Comparison of ENCODE assay signal across 17 mouse cellular contexts in the genomic region with DNA sequence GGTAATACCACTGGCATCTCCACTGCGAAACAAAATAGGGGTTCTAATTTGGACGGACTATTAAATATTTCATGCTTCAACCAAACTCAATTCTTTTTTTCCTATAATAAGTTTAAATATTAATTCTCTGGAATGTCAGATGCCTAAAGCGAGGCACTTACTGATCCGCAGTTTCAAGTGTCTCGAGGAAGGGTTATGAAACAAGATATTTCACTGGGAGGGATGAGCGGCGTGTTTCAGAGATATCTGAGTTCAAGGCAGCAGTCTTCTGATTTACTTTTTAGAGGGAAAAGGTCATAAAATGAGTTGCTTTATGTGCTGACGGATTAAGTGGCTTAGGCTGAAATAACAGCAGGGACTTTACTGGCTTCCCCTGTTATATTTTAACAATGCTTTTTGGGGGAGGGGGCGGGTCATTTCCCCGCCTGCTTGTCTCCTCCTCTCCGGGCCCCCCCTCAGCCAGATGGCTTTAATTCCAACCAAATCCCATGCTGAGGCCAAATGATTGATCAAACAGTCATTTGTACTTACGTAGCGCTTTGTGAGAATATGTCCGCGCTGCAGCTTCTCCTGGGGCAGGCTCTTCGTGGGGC. TPM values are rescaled to one million over a fixed set of nuclear protein-coding genes. Genes with fewer than 3 reads are reported as not detected.
DNase-seq lines count a peak whose midpoint lies in the region; ATAC-seq and TF ChIP-seq lines count a peak whose summit lies in the region.
"Had no signal": no experiment of that assay in that cellular context is flagged by ENCODE, and none has a peak within 500 bp of the region (broad histone marks: within the 10 kb centered on the region; RNA-seq: fewer than 3 reads in every experiment).

No protein-coding gene starts in this region.

- DNase-seq in gastrocnemius, adult 2 months: no peak
- DNase-seq in gastrocnemius, postnatal 14 days: no peak
- no peak for DNase-seq in stomach, postnatal 0 days (ENCODE audit: low spot score)
- DNase-seq in left cerebral cortex, adult 9 months (ENCODE audit: low spot score in 2 of 2): no peak
- no peak for DNase-seq in layer of hippocampus, postnatal 10 days (ENCODE audit: low spot score in 2 of 2)
- DNase-seq in gastrocnemius, postnatal 4 days (ENCODE audit: low spot score in 2 of 2): no peak
- DNase-seq: adrenal gland, postnatal 25 days; cerebellum, postnatal 25 days; heart, postnatal 4 days; lung, postnatal 4 days; spleen, adult 18-20 months; thymus, adult 2 months had no signal

- TF ChIP-seq EP300 in stomach, postnatal 0 days (optimal IDR thresholded peaks at IDR 0.05): no peak

- intact Hi-C loops in gastrocnemius, adult 2 months (cut with DNase I): no loop called here
- intact Hi-C loops in gastrocnemius, postnatal 14 days (cut with DNase I; ENCODE audit: low total_unique reads): no loop called here

- no peak overlapping the region for H3K9ac ChIP-seq in stomach, embryonic 14.5 days (replicated peaks; ENCODE audit: low read depth, low read length)
- no peak overlapping the region for H3K9ac ChIP-seq in stomach, postnatal 0 days (ENCODE audit: low read length)
- no peak overlapping the region for H3K9ac ChIP-seq in limb, embryonic 13.5 days
- H3K9ac ChIP-seq: liver, embryonic 14.5 days had no signal

- TF ChIP-seq CTCF in gastrocnemius, adult 2 months (IDR thresholded peaks at IDR 0.05): no peak
- TF ChIP-seq CTCF in stomach, postnatal 0 days (IDR thresholded peaks at IDR 0.05; ENCODE audit: low read depth): no peak

- 32% methylated on average over 16 of the region's 16 CpGs for WGBS in stomach, embryonic 14.5 days
- 38% methylated on average over 16 of the region's 16 CpGs for WGBS in stomach, postnatal 0 days
- WGBS in limb, embryonic 13.5 days: 14% methylated on average over 16 of the region's 16 CpGs

- H3K9me3 ChIP-seq in stomach, embryonic 14.5 days (ENCODE audit: control insufficient read depth, low read depth, low read length): no peaks in the 10 kb centered on the region
- no peaks in the 10 kb centered on the region for H3K9me3 ChIP-seq in stomach, postnatal 0 days (ENCODE audit: control insufficient read depth, low read length)
- peaks cover 4% of the 10 kb centered on the region; the same call in 1 of the 2 replicates for H3K9me3 ChIP-seq in limb, embryonic 13.5 days
- H3K9me3 ChIP-seq: G1E had no signal

- H3K4me3 ChIP-seq in gastrocnemius, adult 2 months: peak overlapping the region; percentile 55
- no peak overlapping the region for H3K4me3 ChIP-seq in stomach, embryonic 14.5 days (ENCODE audit: low read depth, low read length)
- no peak overlapping the region for H3K4me3 ChIP-seq in stomach, postnatal 0 days (ENCODE audit: low read depth, low read length)
- H3K4me3 ChIP-seq in limb, embryonic 13.5 days: peak overlapping the region; percentile 16

- H3K27me3 ChIP-seq in stomach, embryonic 14.5 days (ENCODE audit: control insufficient read depth, insufficient read depth, low read length): peaks cover 12% of the 10 kb centered on the region
- H3K27me3 ChIP-seq in stomach, postnatal 0 days (ENCODE audit: control insufficient read depth, insufficient read depth, low read length): peaks cover 4% of the 10 kb centered on the region; the same call in 1 of the 2 replicates
- peaks cover 76% of the 10 kb centered on the region for H3K27me3 ChIP-seq in limb, embryonic 13.5 days

- H3K36me3 ChIP-seq in stomach, embryonic 14.5 days (ENCODE audit: control insufficient read depth, insufficient read depth, low read length): no peaks in the 10 kb centered on the region
- no peaks in the 10 kb centered on the region for H3K36me3 ChIP-seq in stomach, postnatal 0 days (ENCODE audit: control insufficient read depth, insufficient read depth, low read length)
- H3K36me3 ChIP-seq in limb, embryonic 13.5 days: no peaks in the 10 kb centered on the region
- H3K36me3 ChIP-seq: G1E had no signal

- H3K4me2 ChIP-seq in stomach, embryonic 14.5 days (replicated peaks; ENCODE audit: low read depth, low read length): peak overlapping the region; percentile 10; the same call in 1 of the 2 replicates
- no peak overlapping the region for H3K4me2 ChIP-seq in stomach, postnatal 0 days (replicated peaks; ENCODE audit: low read depth)
- H3K4me2 ChIP-seq in limb, embryonic 13.5 days (replicated peaks): peak overlapping the region; percentile 51
- H3K4me2 ChIP-seq: heart, embryonic 11.5 days had no signal

- H3K27ac ChIP-seq in gastrocnemius, adult 2 months: no peak overlapping the region
- no peak overlapping the region for H3K27ac ChIP-seq in stomach, embryonic 14.5 days (ENCODE audit: low read length)
- no peak overlapping the region for H3K27ac ChIP-seq in stomach, postnatal 0 days (replicated peaks)
- H3K27ac ChIP-seq in limb, embryonic 13.5 days: no peak overlapping the region
- H3K27ac ChIP-seq: liver, embryonic 14.5 days had no signal

- no peak for ATAC-seq in stomach, embryonic 14.5 days (ENCODE audit: insufficient number of reproducible peaks, insufficient read depth, low FRiP score, low read depth)
- no peak for ATAC-seq in stomach, postnatal 0 days (ENCODE audit: low FRiP score, low TSS enrichment)
- ATAC-seq in limb, embryonic 13.5 days (ENCODE audit: low FRiP score, low read depth): peak; percentile 21; the same call in 1 of the 2 replicates

- peaks cover 5% of the 10 kb centered on the region; the same call in 1 of the 2 replicates for H3K4me1 ChIP-seq in stomach, embryonic 14.5 days (ENCODE audit: control insufficient read depth, insufficient read depth, low read length)
- H3K4me1 ChIP-seq in stomach, postnatal 0 days (replicated peaks; ENCODE audit: control insufficient read depth, insufficient read depth): no peaks in the 10 kb centered on the region
- H3K4me1 ChIP-seq in limb, embryonic 13.5 days: peaks cover 80% of the 10 kb centered on the region

RNA-seq across cellular contexts. Expression of a gene that starts 8.6 kb away (rescaled TPM):
- total RNA-seq in gastrocnemius, adult 2 months (2021): under 1 TPM; 0.15 to 0.20 TPM
- under 1 TPM; 0.27 to 0.80 TPM for total RNA-seq in gastrocnemius, postnatal 14 days (2021)
- polyA plus RNA-seq in stomach, embryonic 14.5 days (2014; fragmentation: Nextera tagmentation; extraction: Ambion mirVana): 0.20 and 0.69 TPM in 2 replicates
- 0.47 and 0.74 TPM in 2 replicates for polyA plus RNA-seq in stomach, postnatal 0 days (2015; fragmentation: Nextera tagmentation; extraction: Ambion mirVana)
- polyA plus RNA-seq in limb, embryonic 13.5 days (2015; fragmentation: Nextera tagmentation; extraction: Ambion mirVana): 10.9 and 12.5 TPM in 2 replicates
- 1 to 10 TPM; 1.1 to 2.4 TPM for total RNA-seq in layer of hippocampus, postnatal 10 days (2021)
- total RNA-seq in gastrocnemius, postnatal 4 days (2021): 1 to 10 TPM; 4.8 to 4.9 TPM

Comparison
In these comparisons a context has a peak if more than half of its experiments do, and no peak if none do; other contexts are left out.
1. H3K4me3 ChIP-seq: peak in gastrocnemius, adult 2 months (single experiment) and limb, embryonic 13.5 days (single experiment); none in stomach, embryonic 14.5 days (single experiment) and stomach, postnatal 0 days (single experiment).